Mouse (Mus musculus) gastrocnemius, adult 2 months (tissue): ENCODE results near the gene Col2a1. TPM values are rescaled to one million over a fixed set of nuclear protein-coding genes. Genes with fewer than 3 reads are reported as not detected.

Experiments used
- DNase-seq: peaks from one replicate; pipeline ENCODE4 v3.0.0; 2022
- H3K27ac ChIP-seq: fragments of 200-600 bp; 2 replicates; pipeline ENCODE4 v1.8.1; 2022; ENCODE audit warnings: mild to moderate bottlenecking
- H3K4me3 ChIP-seq: fragments of 200-600 bp; 2 replicates; pipeline ENCODE4 v1.8.1; 2022; ENCODE audit warnings: mild to moderate bottlenecking, moderate library complexity
- CTCF ChIP-seq: fragments of 200-600 bp; IDR thresholded peaks from 2 replicates; pipeline ENCODE4 v1.8.1; 2022; ENCODE audit warnings: antibody characterized with exemption, mild to moderate bottlenecking, moderate library complexity
- intact Hi-C: fragments of 180-260 bp; cut with DNase I; formaldehyde crosslinking; loops from one replicate; pipeline ENCODE4 v1.15.1; 2025
- total RNA-seq, 2 experiments: library from RNA; stranded (reverse); gene quantifications; 2 replicates each; pipeline ENCODE4 v1.2.3; 2021

The Col2a1 gene
- total RNA-seq, 2 experiments from 2014 or later = 1.1 to 1.5 TPM

DNA sequence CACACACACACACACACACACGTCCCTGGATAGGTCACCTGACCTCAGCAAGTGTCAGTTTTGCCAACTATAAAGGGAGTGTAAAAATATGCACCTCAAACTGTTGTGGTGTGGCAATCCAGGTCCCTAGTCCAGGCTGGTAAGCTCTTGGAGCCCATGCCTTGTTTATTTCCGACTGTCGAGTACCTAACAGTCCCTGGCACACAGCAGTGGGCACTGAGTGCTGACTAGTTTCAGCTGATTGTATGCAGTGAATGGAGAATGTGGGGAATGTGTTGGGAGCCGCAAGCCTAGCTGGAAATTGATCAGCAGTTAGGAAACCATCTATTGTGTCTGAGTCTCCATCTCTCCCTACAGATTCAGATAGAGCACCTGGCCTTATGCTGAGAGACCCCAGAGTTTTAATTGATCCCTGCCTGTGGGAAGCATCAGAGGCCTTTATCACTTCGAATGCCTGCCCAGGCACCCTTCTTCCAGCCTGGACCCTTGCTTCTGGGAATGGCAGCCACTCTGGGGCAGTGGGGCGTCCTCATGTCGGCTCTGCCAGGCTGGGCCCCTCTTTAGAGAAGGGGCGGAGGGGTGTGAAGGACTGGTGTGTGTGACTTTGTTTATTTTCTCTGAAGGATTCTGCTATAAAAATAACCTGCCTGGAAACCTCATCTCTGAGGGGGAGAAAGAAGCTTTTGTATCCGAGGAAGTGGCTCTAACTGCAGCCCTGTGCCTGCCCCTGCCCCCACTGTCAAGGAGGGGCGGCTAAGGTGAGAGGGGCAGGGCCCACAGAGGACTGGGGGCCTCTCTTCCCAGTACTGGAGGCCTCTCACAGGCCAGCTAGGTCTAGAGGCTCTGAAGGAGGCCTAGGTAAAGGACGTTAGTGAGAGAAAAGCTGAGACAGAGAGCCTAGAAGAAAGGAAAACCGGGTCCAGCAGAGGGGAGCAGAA lies 22.7 kb upstream of the Col2a1 start:
- no peak for TF ChIP-seq CTCF
- Histone ChIP-seq H3K4me3 (no peak overlapping the region), H3K27ac (no peak overlapping the region)
- intact Hi-C loops = no loop called here
- DNase-seq = no peak

- no peak for DNase-seq
- intact Hi-C loops = no loop called here
- Histone ChIP-seq H3K27ac (no peak overlapping the region), H3K4me3 (no peak overlapping the region)
- TF ChIP-seq CTCF = no peak
Observed at GRCm38 (mm10) chr15:98025611-98026010, 21.1 kb upstream of the Col2a1 start.

- TF ChIP-seq CTCF = no peak
- intact Hi-C loops = no loop called here
- Histone ChIP-seq H3K4me3 (no peak overlapping the region), H3K27ac (no peak overlapping the region)
- DNase-seq = no peak
Observed at GRCm38 (mm10) chr15:98023137-98023536, 18.6 kb upstream of the Col2a1 start.

- intact Hi-C loops = no loop called here
- Histone ChIP-seq H3K4me3 (no peak overlapping the region), H3K27ac (no peak overlapping the region)
- no peak for TF ChIP-seq CTCF
- DNase-seq = no peak
Observed at GRCm38 (mm10) chr15:98021886-98022285, 17.4 kb upstream of the Col2a1 start.

- DNase-seq = no peak
- Histone ChIP-seq H3K4me3 (no peak overlapping the region), H3K27ac (no peak overlapping the region)
- intact Hi-C loops = no loop called here
- TF ChIP-seq CTCF = no peak
Observed at GRCm38 (mm10) chr15:98019047-98019446, 14.6 kb upstream of the Col2a1 start.

DNA sequence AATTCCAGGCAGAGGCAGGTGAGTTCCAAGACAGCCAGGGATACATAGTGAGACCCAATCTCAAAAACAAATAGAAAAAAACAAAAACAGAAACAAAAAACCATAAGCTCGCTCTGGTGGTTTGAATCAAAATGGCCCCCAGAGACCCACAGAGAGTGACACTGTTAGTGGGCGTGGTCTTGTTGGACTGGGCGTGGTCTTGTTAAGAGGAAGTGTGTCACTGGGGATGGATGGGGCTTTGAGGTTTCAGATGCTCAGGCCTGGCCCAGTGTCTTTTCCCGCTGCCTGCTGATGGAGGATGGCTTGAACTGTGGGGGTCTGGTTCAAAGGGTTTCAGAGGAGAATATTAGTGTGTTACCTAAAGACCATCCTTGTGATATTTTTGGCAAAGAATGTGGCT lies 13.4 kb upstream of the Col2a1 start:
- DNase-seq = no peak
- TF ChIP-seq CTCF = no peak
- Histone ChIP-seq H3K4me3 (no peak overlapping the region), H3K27ac (no peak overlapping the region)
- intact Hi-C loops = no loop called here

DNA sequence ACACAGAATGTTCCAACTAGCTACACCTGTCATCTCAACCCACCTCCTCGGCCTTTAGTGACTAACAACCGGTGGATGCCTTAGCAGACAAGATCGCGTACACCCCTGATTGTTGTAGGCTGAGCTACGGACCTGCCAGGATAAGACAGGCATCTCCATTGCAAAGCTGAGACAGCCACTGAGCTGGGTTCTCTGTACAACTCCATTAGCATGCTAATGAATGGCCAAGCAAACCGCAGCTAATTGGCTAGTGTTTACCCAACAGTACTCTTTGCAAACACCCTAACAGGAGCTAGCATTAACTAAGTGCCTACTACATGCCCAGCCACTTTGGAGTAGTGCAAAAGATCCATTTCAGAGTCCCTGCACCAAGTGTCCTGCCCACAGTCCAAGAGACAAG lies 8.3 kb upstream of the Col2a1 start:
- no peak for TF ChIP-seq CTCF
- H3K27ac ChIP-seq = no peak overlapping the region
- DNase-seq = no peak
- intact Hi-C loops = no loop called here
- no peak overlapping the region for H3K4me3 ChIP-seq

- no peak for TF ChIP-seq CTCF
- intact Hi-C loops = no loop called here
- Histone ChIP-seq H3K27ac (no peak overlapping the region), H3K4me3 (no peak overlapping the region)
- DNase-seq = no peak
Observed at GRCm38 (mm10) chr15:98005181-98005580, 686 bp upstream of the Col2a1 start.

- peak overlapping the region; percentile 66 for H3K4me3 ChIP-seq
- no peak for TF ChIP-seq CTCF
- peak; percentile 33 for DNase-seq
- intact Hi-C loops = no loop called here
- no peak overlapping the region for H3K27ac ChIP-seq
Observed at GRCm38 (mm10) chr15:98004740-98005159, 255 bp upstream of the Col2a1 start.

DNA sequence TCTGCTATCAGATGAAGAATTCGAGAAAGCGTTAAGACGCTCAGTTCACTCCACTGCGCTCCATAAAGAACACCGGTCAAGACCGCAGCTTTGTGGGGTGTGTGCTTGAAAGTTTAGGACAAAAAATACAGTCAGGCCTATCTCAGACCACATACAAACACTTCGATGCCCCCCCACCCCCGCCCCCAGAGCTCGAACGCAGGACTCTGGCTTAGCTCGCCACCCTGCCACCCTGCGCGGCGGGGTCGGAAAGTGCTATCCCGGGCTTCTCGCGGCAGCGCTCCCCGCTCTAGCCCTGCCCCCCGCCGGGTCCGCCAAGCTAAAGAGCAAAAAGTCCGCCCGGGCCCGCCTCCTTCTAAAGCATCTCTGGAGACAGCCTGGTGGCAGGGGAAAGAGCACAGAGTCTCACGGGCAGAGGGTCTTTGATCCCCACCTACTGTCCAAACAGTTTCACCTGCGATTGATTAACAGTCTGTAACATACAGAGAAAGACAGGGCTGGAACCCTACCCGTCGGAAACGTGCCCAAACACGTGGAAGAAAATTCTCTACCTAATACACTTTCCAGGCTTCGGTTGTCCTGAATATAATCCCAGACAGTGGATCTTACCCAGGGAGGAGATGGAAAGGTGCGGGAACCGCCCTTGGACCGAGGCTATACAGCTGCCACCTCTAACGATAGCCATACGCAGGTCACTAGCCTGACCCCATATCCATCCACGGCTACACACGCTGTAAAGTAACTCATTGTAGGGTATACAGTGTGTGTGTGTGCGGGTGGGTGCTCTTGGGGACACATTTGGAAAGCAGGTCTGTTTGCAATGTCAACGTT lies 1.3 kb downstream of the Col2a1 start:
- DNase-seq = peak; percentile 48
- intact Hi-C loops = no loop called here
- Histone ChIP-seq H3K4me3 (peak overlapping the region; percentile 66), H3K27ac (no peak overlapping the region)
- TF ChIP-seq CTCF = no peak

- no peak for DNase-seq
- no peak for TF ChIP-seq CTCF
- intact Hi-C loops = no loop called here
- peak overlapping the region; percentile 66 for H3K4me3 ChIP-seq
- H3K27ac ChIP-seq = peak overlapping the region; percentile 10; the same call in 1 of the 2 replicates
Observed at GRCm38 (mm10) chr15:98002113-98002990, 2.1 kb downstream of the Col2a1 start.
